Mouse (Mus musculus) lung, postnatal 36 days (tissue): ENCODE measurements around the gene Cbx4.
"Not testable (repeated sequence)": the region's sequence is repeated elsewhere in the genome, so short reads cannot be mapped to it uniquely, and the experiment has no call there.

Experiments used
- DNase-seq: peaks from one replicate; pipeline ENCODE4 v3.0.0; 2022; ENCODE audit warnings: mixed read lengths

The Cbx4 gene

DNA sequence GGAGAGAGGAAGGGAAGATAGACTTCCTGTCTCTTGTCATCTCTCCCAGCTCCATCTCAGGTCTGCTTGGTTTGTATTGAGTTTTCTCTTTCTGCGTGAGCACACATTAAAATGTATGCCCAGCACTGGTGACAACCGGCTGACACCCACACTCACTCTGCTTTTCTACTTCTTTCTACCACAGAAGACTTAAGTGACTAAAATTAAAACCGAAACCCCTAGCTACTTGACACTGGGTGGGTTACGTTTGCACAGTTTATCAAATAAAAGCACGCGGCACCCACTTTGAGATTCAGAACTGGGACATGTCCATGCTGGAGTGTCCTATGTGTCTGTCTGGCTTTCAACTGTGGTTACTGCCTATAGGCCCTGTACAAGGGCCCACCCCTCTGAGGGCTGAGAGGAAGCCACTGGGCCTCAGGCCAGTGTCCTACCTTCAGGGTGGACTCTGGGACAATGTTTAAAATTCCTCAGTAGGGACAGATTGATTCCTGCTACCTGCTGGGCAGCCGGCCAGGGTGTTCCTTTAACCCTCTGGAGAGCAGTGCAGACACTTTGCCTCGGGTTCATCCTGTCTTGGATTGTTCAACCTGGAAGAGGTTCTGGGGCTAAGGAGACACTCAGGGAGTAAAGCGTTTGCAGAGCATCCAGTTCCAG, 23.5 kb upstream of the Cbx4 start:
- no peak for DNase-seq

DNA sequence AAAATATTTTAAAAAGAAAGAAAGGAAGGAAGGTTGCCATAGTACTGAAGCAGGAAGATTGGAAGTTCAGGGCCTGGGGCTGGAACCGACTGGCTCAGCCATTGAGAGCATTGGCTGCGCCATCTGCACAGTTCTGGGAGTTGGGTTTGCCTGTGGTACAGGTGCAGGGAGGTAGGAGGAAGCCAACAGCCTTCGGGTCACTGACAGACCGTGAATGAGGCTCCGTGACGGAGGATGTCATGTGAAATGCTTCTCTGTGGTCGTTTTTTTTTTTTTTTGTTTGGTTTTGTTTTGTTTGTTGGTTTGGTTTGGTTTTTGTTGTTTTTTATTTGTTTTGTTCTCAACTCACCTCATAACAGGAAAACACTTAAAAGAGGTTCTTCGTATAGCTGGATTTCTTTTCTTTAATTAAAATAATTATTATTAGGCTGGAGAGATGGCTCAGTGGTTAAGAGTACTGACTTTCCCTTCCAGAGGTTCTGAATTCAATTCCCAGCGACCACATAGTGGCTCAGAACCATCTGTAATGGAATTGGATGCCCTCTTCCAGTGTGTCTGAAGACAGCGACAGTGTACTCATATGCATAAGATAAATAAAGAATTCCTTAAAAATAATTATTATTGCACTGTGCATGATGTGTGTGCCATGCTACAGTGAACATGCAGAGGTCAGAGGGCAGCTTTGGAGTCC, 22.7 kb upstream of the Cbx4 start:
- no peak for DNase-seq

DNA sequence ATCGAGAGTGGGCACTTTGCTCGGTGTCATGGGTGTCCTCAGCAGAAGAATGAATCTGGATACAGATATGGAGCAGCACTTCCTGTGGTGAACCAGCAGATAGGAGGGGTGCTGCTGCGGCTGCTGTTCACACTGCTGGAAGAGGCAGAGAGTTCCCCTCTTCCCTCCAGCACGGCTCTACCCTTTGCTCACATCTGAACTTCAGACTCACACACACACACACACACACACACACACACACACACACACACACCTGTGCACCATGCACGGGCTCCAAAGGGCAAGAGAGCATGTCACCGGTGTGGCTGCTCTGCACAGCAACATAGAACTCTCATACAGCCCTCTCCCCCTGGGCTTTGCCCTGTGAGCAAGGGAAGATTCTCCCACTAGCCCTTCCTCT, 20.3 kb upstream of the Cbx4 start:
- DNase-seq, result peak; percentile 14

DNA sequence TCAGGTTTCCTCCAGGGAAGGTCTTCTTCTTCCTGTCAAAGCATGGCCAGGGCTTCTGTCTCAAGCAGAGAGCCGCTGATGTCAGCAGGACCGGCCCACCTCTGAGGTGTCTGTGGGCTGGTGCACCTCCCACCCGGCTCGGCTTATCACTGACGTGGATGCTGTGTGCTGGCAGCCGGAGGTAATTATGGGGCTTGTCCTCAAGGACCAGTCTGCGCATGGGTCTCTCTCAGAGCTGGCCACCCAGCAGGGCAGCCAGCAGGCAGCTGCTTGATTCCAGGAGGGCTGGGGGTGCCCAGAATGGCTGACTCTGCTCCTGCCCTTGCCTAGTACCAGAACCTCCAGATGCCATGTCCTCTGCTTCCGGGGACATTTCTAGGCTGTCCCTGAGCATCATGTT, 19.7 kb upstream of the Cbx4 start:
- DNase-seq, result no peak

DNA sequence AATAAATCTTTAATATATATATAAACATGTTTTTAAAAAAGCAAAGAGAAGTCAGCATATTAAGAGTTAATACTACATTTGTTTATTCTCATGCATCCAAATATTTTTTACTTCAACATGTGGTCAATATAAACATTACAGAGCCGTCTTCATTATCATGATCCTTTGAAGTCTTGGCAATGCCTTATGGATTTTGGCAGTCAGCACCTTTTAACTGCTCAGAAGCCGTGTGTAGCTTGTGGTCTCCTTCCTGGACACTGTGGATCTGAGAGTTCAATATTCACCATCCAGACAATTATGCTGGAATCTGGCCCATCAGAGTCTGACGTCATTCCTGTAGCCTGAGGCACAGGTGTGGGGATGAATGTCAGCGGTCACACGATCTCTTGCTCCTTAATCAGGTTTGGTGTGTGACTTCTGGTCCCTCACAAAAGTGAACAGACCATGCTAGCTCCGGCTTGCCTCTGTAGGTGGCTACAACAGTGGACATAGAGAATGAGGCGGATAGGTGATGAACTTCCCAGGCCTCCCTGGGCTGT, 19.1 kb upstream of the Cbx4 start:
- DNase-seq, result no peak

DNA sequence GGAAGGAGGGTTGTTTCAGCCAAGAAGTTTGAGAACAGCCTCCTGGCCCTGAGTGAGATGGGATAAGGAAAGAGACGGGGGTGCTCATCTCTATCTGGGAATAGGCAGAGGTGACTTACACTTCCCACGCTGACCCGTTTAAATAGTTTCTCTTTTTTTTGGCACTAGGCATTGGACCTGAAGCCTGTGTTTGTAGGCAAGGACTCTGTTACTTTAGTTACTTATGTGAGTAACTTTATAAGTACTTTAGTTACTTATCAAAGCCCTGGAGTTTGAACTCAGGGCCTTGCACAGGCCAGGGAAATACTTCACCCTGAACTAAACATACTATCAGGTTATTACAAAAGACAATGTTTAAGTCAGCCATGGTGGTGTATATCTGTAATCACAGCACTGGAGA, 18.0 kb upstream of the Cbx4 start:
- no peak for DNase-seq

DNA sequence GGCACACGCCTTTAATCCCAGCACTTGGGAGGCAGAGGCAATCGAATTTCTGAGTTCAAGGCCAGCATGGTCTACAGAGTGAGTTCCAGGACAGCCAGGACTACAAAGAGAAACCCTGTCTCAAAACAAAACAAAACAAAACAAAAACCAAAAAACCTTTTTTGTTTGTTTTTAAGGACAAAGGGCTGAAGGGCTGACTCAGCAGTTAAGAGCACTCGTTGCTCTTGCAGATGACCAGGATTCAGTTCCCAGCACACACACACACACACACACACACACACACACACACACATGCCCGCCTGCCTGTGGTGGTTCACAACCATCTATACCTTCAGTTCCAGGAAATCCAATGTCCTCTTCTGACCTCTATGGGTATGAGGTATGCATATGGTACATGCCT, 14.3 kb upstream of the Cbx4 start:
- not testable (repeated sequence) for DNase-seq

DNA sequence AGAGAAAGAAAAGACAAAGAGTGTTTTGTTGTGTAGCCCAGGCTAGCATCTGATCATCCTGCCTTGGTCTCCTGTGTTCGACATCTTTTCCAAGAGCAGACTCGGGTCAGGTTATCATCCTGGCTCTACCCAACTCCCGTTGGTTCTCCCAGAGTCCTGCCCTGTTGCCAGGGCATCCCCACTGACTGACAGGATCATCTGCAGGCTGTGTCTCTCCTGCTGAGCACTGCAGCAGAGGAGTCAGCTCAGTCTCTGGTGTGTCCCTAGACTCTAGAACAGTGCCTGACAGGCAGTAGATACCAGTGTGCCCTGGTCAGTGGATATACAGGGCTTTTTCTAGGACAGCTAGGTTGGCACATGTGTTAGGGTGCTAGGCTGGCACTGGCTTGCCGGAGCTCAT, 12.2 kb upstream of the Cbx4 start:
- DNase-seq, result no peak

DNA sequence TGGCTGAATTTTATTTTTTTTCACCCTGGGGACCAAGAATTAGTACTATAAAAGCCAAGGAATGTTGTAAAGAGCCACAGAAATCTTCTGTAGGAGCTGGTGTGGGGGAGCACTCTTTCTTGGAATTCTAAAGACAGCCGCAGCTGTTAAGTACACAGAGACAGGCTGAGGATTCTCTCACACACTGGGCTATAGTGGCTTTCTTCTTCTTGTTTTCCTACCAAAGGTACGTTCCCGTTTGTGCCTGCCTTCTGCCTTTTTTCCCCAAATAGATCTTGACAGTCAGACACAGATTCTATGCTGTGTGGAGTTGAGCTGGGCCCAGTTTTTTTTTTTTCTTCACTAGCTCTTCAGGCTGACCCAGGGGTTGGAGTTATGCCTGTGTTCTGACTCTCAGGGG, 9.4 kb upstream of the Cbx4 start:
- no peak for DNase-seq

DNA sequence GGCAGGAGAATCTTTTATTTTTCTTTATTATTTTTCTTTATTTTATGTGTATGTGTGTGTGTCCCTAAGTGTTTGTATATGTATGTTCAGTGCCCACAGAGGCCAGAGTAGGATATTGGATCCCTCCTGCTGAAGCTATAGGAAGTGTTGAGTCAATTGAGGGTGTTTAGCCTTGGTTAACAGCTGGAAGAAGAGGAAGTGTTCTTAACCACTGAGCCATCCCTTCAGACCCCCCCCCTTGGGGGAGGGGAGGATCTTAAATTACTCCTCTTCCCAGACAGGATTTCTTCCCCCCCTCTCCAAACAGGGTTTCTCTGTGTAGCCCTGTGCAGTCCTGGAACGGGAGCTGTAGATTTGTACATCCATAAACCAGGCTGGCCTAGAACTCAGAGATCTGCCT, 7.3 kb upstream of the Cbx4 start:
- DNase-seq, result no peak

DNA sequence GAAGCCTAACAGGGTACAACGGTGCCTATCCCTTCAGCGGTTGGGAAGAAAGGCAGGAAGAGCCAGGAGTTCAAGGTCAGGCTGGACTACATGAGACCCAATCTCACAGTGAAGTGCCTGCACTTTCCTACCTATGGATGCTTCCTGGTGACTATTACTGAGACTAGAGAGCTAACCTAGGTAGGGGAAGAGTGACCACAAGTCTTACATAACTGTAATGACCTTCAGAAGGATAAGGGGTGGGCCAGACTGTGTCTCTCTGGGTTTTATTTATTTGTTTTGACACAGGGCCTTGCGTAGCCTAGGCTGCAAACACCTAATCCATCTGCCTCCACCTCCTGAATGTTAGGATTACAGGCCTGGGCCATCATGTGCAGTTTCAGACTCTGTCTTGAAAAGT, 6.3 kb upstream of the Cbx4 start:
- DNase-seq, result no peak

DNA sequence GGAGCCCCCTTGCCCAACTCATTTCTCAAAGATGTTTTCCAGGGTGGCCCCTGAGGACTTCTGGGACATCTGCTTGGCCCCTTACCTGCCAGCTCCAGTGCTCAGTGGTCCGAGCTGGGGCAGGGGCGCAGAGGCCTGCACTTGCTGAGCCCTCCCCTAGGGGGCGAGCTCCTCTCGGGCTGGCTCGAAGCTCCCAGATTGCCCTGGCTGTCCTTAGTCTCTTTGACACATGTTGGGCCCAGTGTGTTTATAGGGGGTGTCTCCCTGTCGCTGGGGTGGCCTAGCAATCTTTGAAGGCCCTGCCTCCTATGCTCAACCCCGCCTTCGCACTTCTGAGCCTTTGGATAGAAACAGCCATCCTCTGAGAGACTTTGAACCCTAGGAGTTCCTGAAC, 5.6 kb upstream of the Cbx4 start:
- DNase-seq, result peak; percentile 60

DNA sequence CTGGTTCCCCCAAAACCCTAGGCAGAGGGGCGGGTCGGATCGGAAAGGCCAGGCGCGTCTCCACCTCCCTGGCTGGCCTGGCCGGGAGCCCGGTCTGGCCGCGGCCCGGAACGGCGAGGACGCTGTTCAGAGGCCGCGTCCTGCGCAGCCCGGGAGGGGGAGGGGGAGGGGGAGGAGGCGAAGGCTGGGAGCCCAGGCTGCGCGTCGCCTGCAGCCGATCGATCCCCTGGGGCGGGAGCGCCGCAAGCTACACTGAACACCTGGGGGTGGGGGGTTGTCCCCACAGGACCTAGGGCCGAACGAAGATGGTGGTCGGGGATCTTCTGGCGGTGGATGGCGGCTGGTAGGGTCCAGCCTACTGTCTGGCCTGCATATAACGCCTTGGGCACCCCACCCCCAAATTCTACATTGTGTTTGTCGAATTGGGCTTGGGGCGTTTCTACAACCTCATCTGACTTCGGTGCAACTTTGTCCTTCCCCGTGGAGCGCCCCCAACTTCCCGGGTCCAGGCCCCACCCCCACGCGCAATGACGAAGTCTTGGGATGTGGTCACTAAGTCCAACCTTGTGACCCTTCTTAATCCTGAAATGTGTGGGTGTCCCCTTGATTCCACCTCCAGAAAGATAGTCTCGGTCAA, 5.1 kb upstream of the Cbx4 start:
- DNase-seq, result peak; percentile 79

DNA sequence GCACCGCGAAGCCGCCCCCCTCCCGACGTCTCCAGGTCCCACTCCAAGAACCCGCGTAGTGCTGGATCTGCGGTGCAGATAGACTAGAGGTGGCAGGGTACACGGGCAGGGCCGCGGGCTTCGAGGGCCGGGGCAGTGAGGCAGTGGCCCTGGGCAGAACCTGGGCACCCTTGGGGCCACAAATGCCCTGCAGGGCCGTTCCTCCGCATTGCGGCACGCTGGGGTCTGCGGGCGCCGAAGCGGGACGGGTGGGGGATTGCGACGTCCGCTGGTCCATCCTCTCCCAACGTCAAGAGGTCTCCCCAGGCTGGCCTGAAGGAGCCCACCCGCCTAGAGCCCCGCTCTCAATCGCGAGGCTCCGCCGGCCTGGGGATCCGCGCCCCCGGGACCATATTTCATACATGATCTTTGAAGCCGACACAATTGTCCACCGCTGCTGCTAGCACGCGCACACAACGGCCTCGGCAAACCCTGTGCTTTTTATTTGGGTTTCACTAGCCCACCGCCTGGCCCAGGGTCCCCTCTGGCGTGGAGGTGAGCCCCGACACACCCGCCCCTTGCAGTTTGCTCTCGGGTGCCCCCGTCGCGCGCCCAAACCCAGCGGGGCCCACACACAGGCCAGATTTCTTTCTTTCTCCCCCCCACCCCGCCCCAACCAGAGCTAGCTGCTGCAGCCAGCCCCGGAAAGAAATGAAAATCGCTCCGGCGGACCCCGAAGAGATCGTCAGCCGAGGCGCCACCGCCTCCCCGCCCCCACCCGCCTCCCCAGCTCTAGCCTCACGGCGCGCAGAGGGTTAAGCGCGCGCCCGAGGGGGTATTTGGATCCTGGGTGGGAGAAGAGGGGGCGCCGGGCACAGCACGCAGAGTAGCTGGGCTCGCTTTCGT, 4.3 kb upstream of the Cbx4 start:
- no peak for DNase-seq

DNA sequence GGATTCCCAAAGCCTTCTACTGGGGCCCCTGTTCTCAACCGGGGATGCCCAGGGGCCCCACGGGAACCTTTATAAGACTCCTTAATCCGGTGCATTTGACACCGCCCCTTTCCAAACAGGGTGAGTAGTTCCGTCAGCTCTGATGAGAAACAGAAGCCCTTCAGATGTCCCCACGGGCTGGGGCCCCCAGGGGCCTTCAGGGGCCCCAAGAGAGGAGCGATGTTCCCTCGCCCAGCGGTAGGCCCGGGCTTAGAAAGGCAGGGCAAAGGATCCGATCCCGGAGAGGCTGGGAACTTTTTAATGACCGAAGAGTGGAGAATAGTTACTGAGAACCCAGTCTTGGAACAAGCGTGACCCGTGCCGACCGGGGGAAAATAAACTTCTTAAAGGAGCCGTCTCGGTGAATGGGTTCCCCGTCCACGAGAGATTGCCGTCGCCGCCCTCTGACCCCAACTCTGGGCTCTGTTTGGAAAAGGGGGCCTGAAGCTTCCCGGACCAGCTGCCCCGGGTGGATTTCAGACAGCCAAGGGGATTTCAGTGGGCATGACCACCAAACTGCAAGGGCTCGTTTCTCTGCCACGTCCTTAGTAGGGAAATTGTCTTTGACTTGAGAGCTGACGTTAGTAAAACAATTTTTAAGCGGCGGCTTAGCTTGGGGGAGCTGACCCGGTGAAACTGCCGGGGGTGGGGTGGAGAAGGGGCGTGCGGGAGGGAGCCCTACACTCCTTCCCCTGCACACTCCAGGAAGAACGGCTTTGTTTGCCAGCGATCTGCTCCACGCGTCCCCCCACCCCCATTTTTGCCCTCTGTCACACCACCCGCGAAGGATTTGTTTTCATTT, 3.4 kb upstream of the Cbx4 start:
- DNase-seq, result no peak

DNA sequence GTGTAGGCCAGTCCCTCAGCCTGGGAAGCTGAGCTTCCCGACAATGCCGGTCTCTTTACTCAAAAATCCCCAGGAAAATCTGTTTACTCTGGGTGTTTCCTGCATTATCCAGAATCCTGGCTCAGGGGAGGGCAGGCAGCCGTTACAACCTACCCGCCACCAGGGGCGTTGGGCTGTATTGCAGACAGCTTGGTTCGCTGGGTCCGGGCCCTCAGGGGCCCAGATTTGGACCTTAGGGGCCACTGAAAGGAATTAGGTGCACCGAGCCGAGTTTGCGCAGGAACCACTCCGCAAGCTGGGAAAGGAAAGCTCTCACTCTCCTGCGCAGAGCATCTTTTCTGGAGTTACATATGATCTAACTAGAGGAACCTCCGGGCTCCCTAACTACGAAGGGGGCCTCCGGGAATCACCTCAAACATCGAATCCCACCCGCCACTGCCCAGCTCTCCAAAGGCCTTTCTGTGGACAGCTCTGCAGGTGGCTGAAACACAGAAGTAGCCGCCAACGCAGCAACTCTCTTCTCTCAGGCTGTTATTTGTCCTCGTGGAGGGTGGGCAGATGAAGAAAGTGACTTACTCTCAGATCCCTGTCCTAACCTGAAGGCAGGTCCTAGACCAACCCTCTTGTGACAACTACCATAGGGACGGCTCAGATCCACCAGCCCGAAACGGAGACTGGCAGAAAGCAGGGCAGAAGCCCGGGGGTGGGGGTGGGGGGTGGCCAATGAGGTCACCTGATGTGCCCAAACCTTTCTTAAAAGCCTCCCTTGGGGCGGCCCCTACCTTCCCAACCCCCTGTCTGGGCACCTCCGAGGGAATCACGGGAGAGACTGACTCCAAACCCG, 2.6 kb upstream of the Cbx4 start:
- no peak for DNase-seq

DNA sequence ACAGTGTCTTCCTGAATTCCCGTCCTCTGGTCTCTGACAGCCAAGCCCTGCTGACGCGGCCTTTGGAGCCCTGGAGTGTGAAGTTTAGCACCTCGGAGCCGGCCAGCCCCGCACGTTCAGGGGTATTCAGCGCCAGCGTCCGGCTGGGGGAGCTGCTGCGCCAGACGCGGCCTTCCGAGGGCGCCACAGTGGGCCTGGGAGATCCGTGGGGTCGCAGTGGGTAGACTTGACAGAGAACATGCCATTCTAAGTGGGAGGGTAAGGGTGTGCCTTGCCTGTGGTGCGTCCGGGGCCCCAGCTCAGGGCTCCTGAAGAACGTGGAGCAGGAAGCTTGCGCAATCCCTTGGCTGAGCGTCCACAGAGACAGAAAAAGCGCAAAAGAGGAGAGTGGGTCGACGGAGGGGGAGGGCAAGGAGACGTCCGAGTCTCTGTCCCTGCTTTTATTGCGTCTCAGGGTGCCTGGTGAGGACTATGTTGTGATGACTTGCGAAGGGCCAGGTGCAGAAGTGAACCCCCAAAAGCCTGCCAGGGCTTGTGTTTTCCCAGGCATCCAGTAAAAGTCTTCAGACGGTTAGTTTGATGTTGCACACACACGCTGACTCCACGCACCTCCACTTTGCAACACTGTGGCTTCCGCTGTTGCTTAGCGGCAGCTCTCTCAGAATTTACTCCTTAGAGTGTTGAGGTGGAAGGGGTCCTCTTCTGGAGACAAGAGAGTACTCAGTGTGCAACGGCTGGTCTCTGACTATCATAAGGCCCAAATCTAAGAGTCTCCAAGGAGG, 1.5 kb upstream of the Cbx4 start:
- DNase-seq, result peak; percentile 84

DNA sequence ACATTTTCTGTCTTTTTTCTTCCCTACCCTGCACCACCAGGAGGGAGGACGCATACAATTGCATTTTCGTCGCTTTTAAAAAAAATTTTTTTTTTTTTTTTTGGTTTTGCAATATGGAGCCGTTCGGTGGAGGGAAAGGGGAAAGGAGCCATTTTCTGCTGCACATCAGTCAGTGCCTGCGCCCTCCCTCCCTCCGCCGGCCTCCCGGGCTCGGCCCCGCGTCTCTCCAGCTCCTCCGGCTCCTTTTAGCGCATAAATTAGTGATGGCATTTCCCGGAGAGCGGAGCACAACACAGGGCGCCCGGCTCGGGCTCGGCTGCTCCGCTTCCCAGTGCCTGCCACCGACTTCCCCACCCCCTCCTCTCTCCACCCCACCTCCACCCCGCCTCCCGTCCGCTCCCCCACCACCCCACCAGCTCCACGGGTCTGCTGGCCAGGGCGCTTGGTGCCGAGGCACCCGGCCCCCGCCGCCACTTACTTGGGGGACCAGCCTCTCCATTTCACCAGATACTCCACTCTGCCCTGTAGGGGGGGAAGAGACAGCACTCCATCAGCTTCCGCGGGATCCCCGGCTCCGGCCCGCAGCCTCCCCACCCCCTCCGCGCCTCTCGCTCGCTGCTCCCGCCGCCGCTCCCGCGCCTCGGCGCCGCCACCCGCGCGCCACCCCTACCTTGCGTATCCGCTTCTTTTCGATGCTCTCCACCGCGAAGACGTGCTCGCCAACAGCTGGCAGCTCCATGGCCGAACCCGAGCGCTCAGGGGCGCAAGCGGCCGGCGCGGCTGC, 550 bp downstream of the Cbx4 start:
- peak; percentile 69 for DNase-seq

DNA sequence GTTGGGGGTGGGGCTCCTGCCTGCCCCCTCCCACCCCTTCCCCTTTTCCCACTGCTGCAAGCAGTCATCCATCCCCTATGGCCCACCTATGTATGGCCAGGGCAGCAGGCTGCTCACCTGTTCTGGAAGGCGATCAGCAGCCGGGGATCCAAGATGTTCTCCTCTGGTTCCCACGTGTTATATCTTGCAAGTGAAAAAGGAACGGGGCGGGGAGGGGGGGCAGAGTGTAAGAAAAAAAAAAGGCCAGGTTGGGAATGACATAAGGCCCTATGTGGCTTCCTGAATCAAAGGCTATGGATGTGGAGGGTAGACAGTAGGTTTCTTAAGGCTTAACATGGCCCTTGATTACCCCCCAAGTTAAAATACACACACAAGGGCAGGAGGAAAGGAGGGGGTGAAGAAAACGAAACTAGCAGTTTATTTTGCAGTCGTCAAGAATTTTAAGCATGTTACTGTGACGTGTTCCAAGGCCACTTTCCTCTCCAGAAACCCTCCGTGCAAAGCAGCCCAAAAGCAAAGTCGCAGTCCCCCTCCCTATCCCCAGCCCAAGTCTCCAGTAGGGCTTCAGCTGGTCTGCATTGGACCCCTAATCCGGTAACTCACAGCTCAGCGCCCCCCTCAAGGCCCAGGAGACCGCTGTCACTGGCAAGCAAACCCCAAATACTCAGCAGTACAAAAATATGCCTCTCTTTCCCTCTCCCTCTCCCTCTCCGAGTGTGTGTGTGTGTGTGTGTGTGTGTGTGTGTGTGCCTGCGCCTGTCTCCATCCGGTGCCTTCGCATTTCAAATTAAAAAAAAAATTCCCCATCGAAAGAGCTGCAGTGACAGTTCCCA, 1.4 kb downstream of the Cbx4 start:
- peak; percentile 57 for DNase-seq
